Mouse (Mus musculus) cerebellum, adult 2 months (tissue): ENCODE measurements around the gene Insl3.

ENCODE experiments used
- CTCF ChIP-seq: fragments of 200-500 bp; IDR thresholded peaks from 2 replicates; pipeline ENCODE4 v1.5.1; 2011; ENCODE audit warnings: low read depth, mild to moderate bottlenecking, control low read depth, low read length, moderate library complexity, borderline replicate concordance; ENCODE audit not compliant: insufficient read depth
- POLR2A ChIP-seq: fragments of 200-500 bp; IDR thresholded peaks from 2 replicates; pipeline ENCODE4 v1.6.1; 2011; ENCODE audit warnings: low read length, control low read depth, borderline replicate concordance; ENCODE audit not compliant: insufficient read depth

GRCm38 (mm10) chr8:71645510-71645909, 43.5 kb upstream of the Insl3 start:
- TF ChIP-seq CTCF (no peak), POLR2A (no peak)
